Mouse (Mus musculus): Measurements from ENCODE around the gene Trappc12. TPM values are rescaled to one million over a fixed set of nuclear protein-coding genes. Genes with fewer than 3 reads are reported as not detected.

The Trappc12 gene
- polyA plus RNA-seq, 1 experiment from 2014 or later = 33.3 TPM

DNA sequence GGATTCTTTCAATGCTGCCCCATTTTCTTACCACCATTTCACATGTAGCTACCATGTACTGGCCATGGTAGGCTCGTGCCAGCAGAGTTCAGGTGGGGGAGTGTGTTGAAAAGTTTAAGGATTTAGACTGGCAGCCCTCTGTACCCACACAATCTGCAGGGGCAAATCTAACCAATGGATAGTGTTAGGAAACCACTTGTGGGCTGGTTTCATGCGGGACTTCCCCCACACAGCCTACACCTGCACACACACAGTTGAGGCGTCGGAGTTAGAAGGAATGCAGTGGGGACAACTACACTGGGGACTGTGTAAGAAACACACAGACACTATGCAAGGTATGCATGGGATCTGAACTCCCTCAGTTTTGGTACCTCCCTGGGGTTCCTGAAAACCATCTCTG, 24.1 kb downstream of the Trappc12 start:
- 79% methylated on average over 4 of the region's 4 CpGs for WGBS (ENCODE audit: insufficient replicate concordance)
- H3K36me3 ChIP-seq (ENCODE audit: control insufficient read depth, insufficient read depth, low read length) = 0 out of 2 replicates have a peak, but pooled peaks cover 2% of the 10 kb centered on the region
- no peak overlapping the region for H3K27ac ChIP-seq (ENCODE audit: low read depth, low read length)

DNA sequence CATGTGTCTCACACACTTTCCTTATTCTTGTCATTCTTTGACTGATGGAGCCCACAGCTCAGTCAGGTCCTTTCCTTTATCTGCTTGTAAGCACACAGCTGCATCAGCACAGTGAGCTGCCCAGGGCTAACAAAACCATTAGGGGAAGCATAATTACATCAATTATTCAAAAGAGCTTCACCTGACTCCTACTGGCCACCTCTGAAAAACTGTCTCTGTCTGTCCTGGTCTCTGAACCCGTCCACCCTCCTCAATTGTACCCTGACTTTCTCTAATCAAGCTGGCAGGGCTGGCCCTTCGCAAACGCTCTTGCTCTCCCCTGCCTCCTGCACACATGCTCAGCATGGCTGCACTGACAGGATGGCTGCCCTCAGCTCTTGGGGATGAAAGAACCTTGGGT, 25.9 kb downstream of the Trappc12 start:
- no peaks in the 10 kb centered on the region for H3K4me1 ChIP-seq (ENCODE audit: control insufficient read depth, insufficient read depth, low read length)
- no peak overlapping the region for H3K4me2 ChIP-seq
- ATAC-seq (replicated peaks; ENCODE audit: insufficient number of reproducible peaks, low FRiP score, low TSS enrichment) = no peak
- no peak overlapping the region for H3K9ac ChIP-seq (ENCODE audit: low read depth, low read length)
- H3K36me3 ChIP-seq (ENCODE audit: control insufficient read depth, insufficient read depth, low read length) = peaks cover 12% of the 10 kb centered on the region
- H3K4me3 ChIP-seq (ENCODE audit: low read depth, low read length) = no peak overlapping the region
- WGBS (ENCODE audit: insufficient replicate concordance) = 89% methylated on average over 3 of the region's 3 CpGs
- H3K9me3 ChIP-seq (replicated peaks; ENCODE audit: control insufficient read depth, low read length) = no peaks in the 10 kb centered on the region
- H3K27me3 ChIP-seq (ENCODE audit: control insufficient read depth, insufficient read depth, low read length) = no peaks in the 10 kb centered on the region
- no peak overlapping the region for H3K27ac ChIP-seq (ENCODE audit: low read depth, low read length)

More for the DNA sequence above, 24.1 kb downstream of the Trappc12 start:
- Histone ChIP-seq H3K27me3 (ENCODE audit: control insufficient read depth, insufficient read depth, low read length) (no peaks in the 10 kb centered on the region), H3K4me2 (no peak overlapping the region), H3K9ac (ENCODE audit: low read depth, low read length) (no peak overlapping the region), H3K4me3 (ENCODE audit: low read depth, low read length) (no peak overlapping the region), H3K4me1 (ENCODE audit: control insufficient read depth, insufficient read depth, low read length) (no peaks in the 10 kb centered on the region), H3K9me3 (replicated peaks; ENCODE audit: control insufficient read depth, low read length) (no peaks in the 10 kb centered on the region)
- ATAC-seq (replicated peaks; ENCODE audit: insufficient number of reproducible peaks, low FRiP score, low TSS enrichment) = no peak

DNA sequence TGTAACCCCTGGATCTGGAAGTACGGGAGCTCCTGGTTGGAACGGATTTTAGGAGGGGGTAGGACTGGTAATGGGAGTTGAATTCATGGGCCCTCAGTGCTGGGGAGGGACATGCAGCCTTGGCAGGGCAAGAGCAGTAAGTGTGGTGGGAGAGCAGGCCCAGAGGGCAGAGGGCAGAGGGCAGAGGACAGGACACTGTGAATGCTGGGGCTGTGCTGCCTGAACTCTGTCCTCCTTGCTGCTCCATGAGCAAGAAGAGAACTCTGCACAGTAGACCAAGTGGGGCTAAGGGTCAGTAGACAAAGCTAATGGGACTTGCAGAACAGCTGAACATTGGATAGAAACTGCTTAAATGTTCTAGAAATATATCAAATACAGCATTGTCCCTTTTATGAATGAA, 32.2 kb downstream of the Trappc12 start:
- H3K9me3 ChIP-seq (replicated peaks; ENCODE audit: control insufficient read depth, low read length) = no peaks in the 10 kb centered on the region
- 87% methylated on average over 2 of the region's 2 CpGs for WGBS (ENCODE audit: insufficient replicate concordance)
- no peak overlapping the region for H3K4me2 ChIP-seq
- no peak for ATAC-seq (replicated peaks; ENCODE audit: insufficient number of reproducible peaks, low FRiP score, low TSS enrichment)
- no peak overlapping the region for H3K27ac ChIP-seq (ENCODE audit: low read depth, low read length)
- no peaks in the 10 kb centered on the region for H3K27me3 ChIP-seq (ENCODE audit: control insufficient read depth, insufficient read depth, low read length)
- no peak overlapping the region for H3K4me3 ChIP-seq (ENCODE audit: low read depth, low read length)
- peaks cover 12% of the 10 kb centered on the region for H3K36me3 ChIP-seq (ENCODE audit: control insufficient read depth, insufficient read depth, low read length)
- no peaks in the 10 kb centered on the region for H3K4me1 ChIP-seq (ENCODE audit: control insufficient read depth, insufficient read depth, low read length)
- no peak overlapping the region for H3K9ac ChIP-seq (ENCODE audit: low read depth, low read length)

DNA sequence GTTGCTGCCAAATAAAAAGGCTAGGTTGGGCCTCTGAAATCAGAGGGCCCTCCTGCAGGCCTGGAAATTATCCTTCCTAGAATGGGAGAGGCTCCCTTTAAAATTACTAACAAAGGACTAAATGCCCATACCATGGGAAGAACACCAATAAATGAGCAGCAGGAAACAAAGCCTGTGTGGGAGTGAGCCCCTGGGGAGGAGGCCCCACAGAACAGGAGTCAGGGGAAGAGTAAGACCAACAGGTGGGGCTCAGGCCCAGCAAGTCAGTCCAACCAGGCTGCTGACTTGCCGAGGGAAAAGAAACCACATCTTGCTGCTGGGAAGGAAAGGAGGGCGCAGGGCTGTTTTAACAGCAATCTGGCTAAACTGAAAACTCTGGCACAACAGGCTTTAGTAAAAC, 33.2 kb downstream of the Trappc12 start:
- no peak overlapping the region for H3K4me2 ChIP-seq
- no peak overlapping the region for H3K27ac ChIP-seq (ENCODE audit: low read depth, low read length)
- ATAC-seq (replicated peaks; ENCODE audit: insufficient number of reproducible peaks, low FRiP score, low TSS enrichment) = no peak
- no peak overlapping the region for H3K4me3 ChIP-seq (ENCODE audit: low read depth, low read length)
- 83% methylated on average over 2 of the region's 2 CpGs for WGBS (ENCODE audit: insufficient replicate concordance)
- no peaks in the 10 kb centered on the region for H3K27me3 ChIP-seq (ENCODE audit: control insufficient read depth, insufficient read depth, low read length)
- H3K9ac ChIP-seq (ENCODE audit: low read depth, low read length) = no peak overlapping the region
- H3K4me1 ChIP-seq (ENCODE audit: control insufficient read depth, insufficient read depth, low read length) = no peaks in the 10 kb centered on the region
- no peaks in the 10 kb centered on the region for H3K9me3 ChIP-seq (replicated peaks; ENCODE audit: control insufficient read depth, low read length)
- H3K36me3 ChIP-seq (ENCODE audit: control insufficient read depth, insufficient read depth, low read length) = peaks cover 12% of the 10 kb centered on the region

DNA sequence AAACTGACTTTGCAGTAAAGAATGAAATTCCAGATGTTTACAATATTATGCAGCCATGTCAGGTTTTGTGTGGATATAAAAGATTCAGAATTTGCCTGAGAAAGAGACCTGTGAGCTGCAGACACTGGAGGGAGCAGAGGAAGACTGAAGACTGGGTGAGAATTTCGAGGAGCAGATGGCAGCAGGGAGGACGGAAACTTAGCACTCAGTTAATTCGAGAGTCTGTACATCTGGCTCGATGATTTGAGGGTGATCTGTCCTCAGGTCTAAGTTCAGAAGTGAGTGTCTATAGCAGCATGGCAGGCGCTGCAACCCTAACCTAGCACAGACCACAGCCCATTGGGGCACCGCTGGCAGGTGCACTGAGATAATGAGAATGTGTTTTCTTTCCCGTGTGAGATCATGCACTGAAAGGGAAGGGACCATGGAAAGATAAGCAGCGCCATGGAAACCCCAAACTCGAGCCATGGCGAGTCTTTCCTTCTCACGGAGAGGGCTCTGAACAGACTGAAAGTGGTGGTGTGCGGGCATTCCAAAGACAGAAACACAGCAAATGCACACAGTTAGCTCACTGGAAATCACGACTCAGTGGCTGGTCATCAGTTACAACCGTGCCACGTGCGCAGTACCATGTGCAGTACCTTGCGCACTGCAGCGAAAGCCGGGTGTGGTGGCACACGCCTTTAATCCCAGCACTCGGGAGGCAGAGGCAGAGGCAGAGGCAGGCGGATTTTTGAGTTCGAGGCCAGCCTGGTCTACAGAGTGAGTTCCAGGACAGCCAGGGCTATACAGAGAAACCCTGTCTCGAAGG, 35.2 kb downstream of the Trappc12 start:
- Histone ChIP-seq H3K27me3 (ENCODE audit: control insufficient read depth, insufficient read depth, low read length) (no peaks in the 10 kb centered on the region), H3K9me3 (replicated peaks; ENCODE audit: control insufficient read depth, low read length) (no peaks in the 10 kb centered on the region), H3K27ac (ENCODE audit: low read depth, low read length) (no peak overlapping the region), H3K4me1 (ENCODE audit: control insufficient read depth, insufficient read depth, low read length) (no peaks in the 10 kb centered on the region), H3K4me2 (no peak overlapping the region), H3K9ac (ENCODE audit: low read depth, low read length) (no peak overlapping the region), H3K36me3 (ENCODE audit: control insufficient read depth, insufficient read depth, low read length) (peaks cover 10% of the 10 kb centered on the region), H3K4me3 (ENCODE audit: low read depth, low read length) (no peak overlapping the region)
- 76% methylated on average over 24 of the region's 24 CpGs for WGBS (ENCODE audit: insufficient replicate concordance)
- ATAC-seq (replicated peaks; ENCODE audit: insufficient number of reproducible peaks, low FRiP score, low TSS enrichment) = no peak

DNA sequence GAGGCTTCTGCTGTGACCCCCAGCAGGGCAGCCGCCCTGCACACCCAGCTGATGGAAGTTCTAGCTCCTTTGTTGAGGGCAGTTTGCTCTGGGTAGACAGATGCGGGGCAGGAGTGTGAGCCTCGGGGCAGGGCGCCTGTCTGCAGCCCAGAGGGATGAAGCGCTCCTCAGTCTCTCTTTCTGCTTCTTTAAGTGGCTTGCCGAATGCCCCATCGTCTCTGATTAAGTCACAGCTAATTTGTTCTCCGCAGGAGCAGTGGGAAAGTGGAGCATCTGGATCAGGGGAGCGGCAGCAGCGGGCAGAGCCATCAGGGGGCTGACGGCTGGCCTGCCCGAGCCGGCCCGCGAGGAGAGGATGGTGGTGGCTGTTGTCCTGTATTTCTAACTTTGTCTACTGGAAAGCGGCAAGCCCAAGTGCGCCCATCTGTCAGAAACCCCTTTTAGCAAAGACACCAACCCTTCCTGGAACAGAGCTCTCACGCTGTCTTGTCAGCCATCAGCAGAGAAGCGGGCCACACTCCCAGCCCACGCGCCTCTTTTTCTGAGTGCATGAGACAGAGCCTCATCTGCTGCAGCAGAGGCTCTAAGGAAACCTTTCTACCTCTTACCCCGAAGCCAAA, 39.6 kb downstream of the Trappc12 start:
- H3K4me2 ChIP-seq = no peak overlapping the region
- no peak overlapping the region for H3K27ac ChIP-seq (ENCODE audit: low read depth, low read length)
- 74% methylated on average over 22 of the region's 22 CpGs for WGBS (ENCODE audit: insufficient replicate concordance)
- peaks cover 5% of the 10 kb centered on the region; the same call in 1 of the 2 replicates for H3K36me3 ChIP-seq (ENCODE audit: control insufficient read depth, insufficient read depth, low read length)
- H3K9me3 ChIP-seq (replicated peaks; ENCODE audit: control insufficient read depth, low read length) = no peaks in the 10 kb centered on the region
- H3K4me3 ChIP-seq (ENCODE audit: low read depth, low read length) = no peak overlapping the region
- ATAC-seq (replicated peaks; ENCODE audit: insufficient number of reproducible peaks, low FRiP score, low TSS enrichment) = no peak
- no peaks in the 10 kb centered on the region for H3K4me1 ChIP-seq (ENCODE audit: control insufficient read depth, insufficient read depth, low read length)
- H3K27me3 ChIP-seq (ENCODE audit: control insufficient read depth, insufficient read depth, low read length) = no peaks in the 10 kb centered on the region
- no peak overlapping the region for H3K9ac ChIP-seq (ENCODE audit: low read depth, low read length)

DNA sequence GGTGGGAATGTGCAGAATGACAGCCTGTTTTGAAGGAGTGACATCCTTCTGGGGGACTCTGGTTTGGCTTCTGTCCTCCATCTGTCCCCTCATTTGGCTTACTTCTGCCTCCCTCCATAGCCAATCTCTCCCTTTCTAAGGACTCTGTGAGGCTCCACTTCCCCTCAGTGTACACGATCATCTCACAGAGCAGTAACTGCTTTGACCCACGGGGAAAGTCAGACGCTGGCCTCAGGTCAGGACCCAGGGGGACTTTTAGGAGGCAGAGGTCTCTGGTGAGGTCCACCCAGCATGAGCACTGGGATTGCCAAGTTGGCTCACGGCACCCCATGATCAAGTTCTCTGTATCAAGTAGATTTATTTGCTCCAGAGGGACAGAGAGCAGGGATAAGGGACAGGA, 42.1 kb downstream of the Trappc12 start:
- Histone ChIP-seq H3K4me3 (ENCODE audit: low read depth, low read length) (no peak overlapping the region), H3K4me2 (no peak overlapping the region), H3K9me3 (replicated peaks; ENCODE audit: control insufficient read depth, low read length) (no peaks in the 10 kb centered on the region), H3K4me1 (ENCODE audit: control insufficient read depth, insufficient read depth, low read length) (no peaks in the 10 kb centered on the region), H3K27me3 (ENCODE audit: control insufficient read depth, insufficient read depth, low read length) (no peaks in the 10 kb centered on the region), H3K36me3 (ENCODE audit: control insufficient read depth, insufficient read depth, low read length) (peaks cover 5% of the 10 kb centered on the region; the same call in 1 of the 2 replicates), H3K9ac (ENCODE audit: low read depth, low read length) (no peak overlapping the region), H3K27ac (ENCODE audit: low read depth, low read length) (no peak overlapping the region)
- ATAC-seq (replicated peaks; ENCODE audit: insufficient number of reproducible peaks, low FRiP score, low TSS enrichment) = no peak
- 78% methylated on average over 4 of the region's 4 CpGs for WGBS (ENCODE audit: insufficient replicate concordance)

DNA sequence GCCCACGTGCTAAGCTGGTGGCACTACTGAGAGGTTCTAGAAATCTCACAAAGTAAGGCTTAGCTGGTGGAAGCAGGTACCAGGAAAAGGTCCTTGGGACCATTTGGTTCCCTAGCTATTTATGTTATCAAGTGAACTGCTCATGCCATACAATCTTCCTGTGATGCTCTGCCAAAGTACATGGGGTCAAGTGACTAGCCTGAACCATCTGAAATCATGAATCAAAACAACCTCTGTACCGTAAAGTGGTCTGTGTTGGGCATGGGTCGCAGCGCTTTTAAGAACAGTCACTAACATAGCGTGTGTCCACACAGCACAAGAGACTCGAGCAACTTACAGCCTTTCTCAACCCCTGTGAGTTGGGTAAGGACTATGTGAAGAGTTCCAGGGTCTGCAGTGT, 45.1 kb downstream of the Trappc12 start:
- Histone ChIP-seq H3K9me3 (replicated peaks; ENCODE audit: control insufficient read depth, low read length) (no peaks in the 10 kb centered on the region), H3K4me1 (ENCODE audit: control insufficient read depth, insufficient read depth, low read length) (peaks cover 8% of the 10 kb centered on the region), H3K27me3 (ENCODE audit: control insufficient read depth, insufficient read depth, low read length) (0 out of 2 replicates have a peak, but pooled peaks cover 2% of the 10 kb centered on the region), H3K4me3 (ENCODE audit: low read depth, low read length) (no peak overlapping the region), H3K9ac (ENCODE audit: low read depth, low read length) (no peak overlapping the region), H3K36me3 (ENCODE audit: control insufficient read depth, insufficient read depth, low read length) (no peaks in the 10 kb centered on the region), H3K4me2 (no peak overlapping the region), H3K27ac (ENCODE audit: low read depth, low read length) (no peak overlapping the region)
- ATAC-seq (replicated peaks; ENCODE audit: insufficient number of reproducible peaks, low FRiP score, low TSS enrichment) = no peak
- 91% methylated on average over 6 of the region's 6 CpGs for WGBS (ENCODE audit: insufficient replicate concordance)

Measured in heart, embryonic 11.5 days (tissue).